Comparison of ENCODE assay signal across 16 mouse cellular contexts in genomic region chr1:182605330-182606150, GRCm38 (mm10). TPM values are rescaled to one million over a fixed set of nuclear protein-coding genes. Genes with fewer than 3 reads are reported as not detected.
DNase-seq lines count a peak whose midpoint lies in the region; ATAC-seq and TF ChIP-seq lines count a peak whose summit lies in the region.
"Had no signal": no experiment of that assay in that cellular context is flagged by ENCODE, and none has a peak within 500 bp of the region (broad histone marks: within the 10 kb centered on the region; RNA-seq: fewer than 3 reads in every experiment).

No protein-coding gene starts in this region.

- H3K4me2 ChIP-seq in midbrain, postnatal 0 days (ENCODE audit: low read depth, low read length, poor library complexity, severe bottlenecking): no peak overlapping the region
- H3K4me2 ChIP-seq: limb, embryonic 13.5 days had no signal

- H3K4me3 ChIP-seq in left cerebral cortex, adult 2 months: no peak overlapping the region
- H3K4me3 ChIP-seq in hindbrain, embryonic 10.5 days: no peak overlapping the region
- H3K4me3 ChIP-seq in midbrain, postnatal 0 days (ENCODE audit: low read depth, low read length): no peak overlapping the region
- H3K4me3 ChIP-seq: limb, embryonic 13.5 days had no signal

- H3K27me3 ChIP-seq in hindbrain, embryonic 10.5 days (ENCODE audit: insufficient read depth, poor library complexity, severe bottlenecking): 0 out of 2 replicates have a peak, but pooled peaks cover 2% of the 10 kb centered on the region
- no peaks in the 10 kb centered on the region for H3K27me3 ChIP-seq in midbrain, postnatal 0 days (ENCODE audit: insufficient read depth, low read length)
- H3K27me3 ChIP-seq: limb, embryonic 13.5 days had no signal

- no peaks in the 10 kb centered on the region for H3K36me3 ChIP-seq in hindbrain, embryonic 10.5 days
- H3K36me3 ChIP-seq in midbrain, postnatal 0 days (ENCODE audit: insufficient read depth, low read length): no peaks in the 10 kb centered on the region
- H3K36me3 ChIP-seq: limb, embryonic 13.5 days had no signal

- peaks cover 21% of the 10 kb centered on the region for H3K4me1 ChIP-seq in hindbrain, embryonic 10.5 days (replicated peaks)
- H3K4me1 ChIP-seq in midbrain, postnatal 0 days (ENCODE audit: insufficient read depth, low read length): peaks cover 5% of the 10 kb centered on the region; the same call in 1 of the 2 replicates

- peak; percentile 21 for TF ChIP-seq CTCF in left cerebral cortex, adult 2 months (IDR thresholded peaks at IDR 0.05)
- TF ChIP-seq CTCF in midbrain, postnatal 0 days (IDR thresholded peaks at IDR 0.05): peak; percentile 46

- H3K27ac ChIP-seq in left cerebral cortex, adult 2 months: no peak overlapping the region
- peak overlapping the region; percentile 66; the same call in 1 of the 2 replicates for H3K27ac ChIP-seq in hindbrain, embryonic 10.5 days
- H3K27ac ChIP-seq in midbrain, postnatal 0 days (ENCODE audit: low read depth, low read length): no peak overlapping the region
- H3K27ac ChIP-seq: limb, embryonic 13.5 days had no signal

- 80% methylated on average over 17 of the region's 17 CpGs for WGBS in hindbrain, embryonic 10.5 days
- WGBS in midbrain, postnatal 0 days: 64% methylated on average over 17 of the region's 17 CpGs

- H3K9ac ChIP-seq in midbrain, postnatal 0 days (replicated peaks; ENCODE audit: low read length, poor library complexity, severe bottlenecking): no peak overlapping the region
- H3K9ac ChIP-seq: limb, embryonic 13.5 days had no signal

- ATAC-seq in midbrain, postnatal 0 days (ENCODE audit: low FRiP score): no peak

- no peaks in the 10 kb centered on the region for H3K9me3 ChIP-seq in hindbrain, embryonic 10.5 days
- no peaks in the 10 kb centered on the region for H3K9me3 ChIP-seq in midbrain, postnatal 0 days (ENCODE audit: low read length)
- H3K9me3 ChIP-seq: limb, embryonic 13.5 days had no signal

- DNase-seq in embryo, embryonic 10 days (ENCODE audit: low spot score): peak; percentile 35
- DNase-seq in embryo, embryonic 9.5 days (ENCODE audit: extremely low spot score): no peak
- DNase-seq in left cerebral cortex, adult 2 months (ENCODE audit: extremely low spot score in 1 of 2, low spot score in 2 of 2): no peak
- no peak for DNase-seq in left cerebral cortex, adult 9 months (ENCODE audit: low spot score in 2 of 2)
- peak; percentile 37 for DNase-seq in hindbrain, embryonic 10.5 days (ENCODE audit: low spot score)
- DNase-seq in midbrain, postnatal 0 days (ENCODE audit: low spot score): peak; percentile 39
- DNase-seq in gastrocnemius, postnatal 4 days (ENCODE audit: low spot score in 2 of 2): no peak
- DNase-seq in adrenal gland, postnatal 14 days: no peak
- DNase-seq: adrenal gland, postnatal 25 days; cerebellum, adult 2 months; lung, postnatal 36 days; thymus, postnatal 25 days had no signal

- intact Hi-C loops in left cerebral cortex, adult 2 months (cut with DNase I): no loop called here

RNA-seq across cellular contexts. Expression of gene Capn8, which starts 40.7 kb away (rescaled TPM):
- not detected for total RNA-seq in left cerebral cortex, adult 2 months (2021)
- polyA plus RNA-seq in hindbrain, embryonic 10.5 days (2016; fragmentation: Nextera tagmentation; extraction: Ambion mirVana): 0.08 TPM in 1 of 2 replicates, not detected in the other
- 0.28 TPM in 1 of 2 replicates, not detected in the other for total RNA-seq in midbrain, postnatal 0 days (2014; rRNA removed)
- polyA plus RNA-seq in midbrain, postnatal 0 days (2015; fragmentation: Nextera tagmentation; extraction: Ambion mirVana): 0.11 and 0.31 TPM in 2 replicates
- total RNA-seq in gastrocnemius, postnatal 4 days (2021): not detected
- total RNA-seq in adrenal gland, postnatal 14 days (2021): 0.15 TPM in 1 of 2 replicates, not detected in the other
- total RNA-seq: heart, postnatal 14 days had no signal
- polyA plus RNA-seq: kidney, embryonic 16.5 days; limb, embryonic 13.5 days; spleen, adult 2 months had no signal

Comparison
In these comparisons a context has a peak if more than half of its experiments do, and no peak if none do; other contexts are left out.
1. DNase-seq: peak in embryo, embryonic 10 days (single experiment), hindbrain, embryonic 10.5 days (single experiment) and midbrain, postnatal 0 days (single experiment); none in embryo, embryonic 9.5 days (single experiment), left cerebral cortex, adult 2 months (0 of 2), left cerebral cortex, adult 9 months (0 of 2), gastrocnemius, postnatal 4 days (0 of 2) and adrenal gland, postnatal 14 days (single experiment).